Mouse (Mus musculus): ENCODE results near the gene Dydc1. TPM values are rescaled to one million over a fixed set of nuclear protein-coding genes. Genes with fewer than 3 reads are reported as not detected.
A peak's percentile ranks its signal among the peaks of the same experiment; 100 is the strongest.

Gene Dydc1
- polyA plus RNA-seq, 1 experiment from 2014 or later = not detected

DNA sequence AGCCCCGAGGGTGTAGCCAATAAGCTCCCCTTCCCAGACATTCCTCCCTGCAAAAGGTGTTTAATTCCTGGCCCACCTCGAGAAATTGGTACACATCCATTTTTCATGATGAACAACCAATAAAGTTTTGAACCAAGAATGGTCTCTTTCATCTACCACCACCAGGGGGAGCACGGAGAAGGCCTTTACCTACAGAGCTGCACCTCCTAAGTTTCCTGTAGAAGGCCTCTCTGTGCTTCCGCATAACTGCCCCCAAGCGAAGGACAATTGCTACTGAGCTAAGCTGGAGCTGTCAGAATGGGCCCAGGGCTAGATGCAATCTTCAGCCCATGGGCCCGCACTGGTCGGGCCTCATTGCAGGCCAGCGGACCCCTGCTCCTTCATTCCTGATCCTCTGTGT lies 18.1 kb downstream of the Dydc1 start:
- Histone ChIP-seq H3K9me3 (ENCODE audit: control insufficient read depth, low read length) (no peaks in the 10 kb centered on the region), H3K4me3 (ENCODE audit: low read length) (no peak overlapping the region), H3K4me2 (ENCODE audit: low read depth, low read length) (no peak overlapping the region), H3K4me1 (ENCODE audit: control insufficient read depth, insufficient read depth, low read length) (no peaks in the 10 kb centered on the region), H3K36me3 (ENCODE audit: control insufficient read depth, insufficient read depth, low read length) (no peaks in the 10 kb centered on the region), H3K9ac (ENCODE audit: low read depth, low read length) (no peak overlapping the region), H3K27me3 (replicated peaks; ENCODE audit: control insufficient read depth, insufficient read depth, low read length) (no peaks in the 10 kb centered on the region), H3K27ac (ENCODE audit: low read length) (no peak overlapping the region)
- 51% methylated on average over 8 of the region's 8 CpGs for WGBS
- no peak for ATAC-seq

DNA sequence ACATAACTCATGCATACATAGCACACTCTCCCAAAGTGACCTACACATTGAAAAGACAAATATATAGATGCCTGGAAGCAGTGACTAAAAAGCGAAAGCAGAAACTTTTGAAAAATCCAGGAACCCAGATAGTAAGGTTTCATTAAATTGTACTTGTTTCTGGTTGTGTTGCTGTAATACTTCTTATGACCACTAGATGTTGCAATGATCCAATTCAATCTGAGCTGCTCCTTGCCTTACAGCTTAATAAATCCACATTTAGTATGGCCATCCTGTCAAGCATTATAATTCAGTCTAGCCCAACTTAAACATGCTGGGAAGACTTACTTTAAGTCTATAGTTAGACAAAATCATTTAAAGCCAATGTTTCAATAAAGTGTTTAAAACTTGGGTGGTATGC lies 21.4 kb downstream of the Dydc1 start:
- H3K4me3 ChIP-seq (ENCODE audit: low read length) = no peak overlapping the region
- H3K27me3 ChIP-seq (replicated peaks; ENCODE audit: control insufficient read depth, insufficient read depth, low read length) = no peaks in the 10 kb centered on the region
- 55% methylated on average over 1 of the region's 1 CpGs for WGBS
- H3K4me1 ChIP-seq (ENCODE audit: control insufficient read depth, insufficient read depth, low read length) = no peaks in the 10 kb centered on the region
- no peak overlapping the region for H3K4me2 ChIP-seq (ENCODE audit: low read depth, low read length)
- ATAC-seq = no peak
- H3K9ac ChIP-seq (ENCODE audit: low read depth, low read length) = no peak overlapping the region
- no peaks in the 10 kb centered on the region for H3K36me3 ChIP-seq (ENCODE audit: control insufficient read depth, insufficient read depth, low read length)
- H3K9me3 ChIP-seq (ENCODE audit: control insufficient read depth, low read length) = no peaks in the 10 kb centered on the region
- H3K27ac ChIP-seq (ENCODE audit: low read length) = no peak overlapping the region

GRCm38 (mm10) chr14:41096296-41096860 lies 23.7 kb downstream of the Dydc1 start:
- ATAC-seq = no peak

GRCm38 (mm10) chr14:41098726-41099125 lies 26.0 kb downstream of the Dydc1 start:
- no peak overlapping the region for H3K4me2 ChIP-seq (ENCODE audit: low read depth, low read length)
- no peak for ATAC-seq
- H3K9ac ChIP-seq (ENCODE audit: low read depth, low read length) = no peak overlapping the region
- no peaks in the 10 kb centered on the region for H3K9me3 ChIP-seq (ENCODE audit: control insufficient read depth, low read length)
- WGBS = 88% methylated on average over 1 of the region's 1 CpGs
- no peaks in the 10 kb centered on the region for H3K36me3 ChIP-seq (ENCODE audit: control insufficient read depth, insufficient read depth, low read length)
- H3K4me1 ChIP-seq (ENCODE audit: control insufficient read depth, insufficient read depth, low read length) = no peaks in the 10 kb centered on the region
- no peak overlapping the region for H3K27ac ChIP-seq (ENCODE audit: low read length)
- H3K4me3 ChIP-seq (ENCODE audit: low read length) = no peak overlapping the region
- H3K27me3 ChIP-seq (replicated peaks; ENCODE audit: control insufficient read depth, insufficient read depth, low read length) = no peaks in the 10 kb centered on the region

More at GRCm38 (mm10) chr14:41096296-41096860, 23.7 kb downstream of the Dydc1 start:
- no peak overlapping the region for H3K27ac ChIP-seq (ENCODE audit: low read length)
- H3K36me3 ChIP-seq (ENCODE audit: control insufficient read depth, insufficient read depth, low read length) = no peaks in the 10 kb centered on the region
- no peaks in the 10 kb centered on the region for H3K9me3 ChIP-seq (ENCODE audit: control insufficient read depth, low read length)
- no peak overlapping the region for H3K4me3 ChIP-seq (ENCODE audit: low read length)
- H3K27me3 ChIP-seq (replicated peaks; ENCODE audit: control insufficient read depth, insufficient read depth, low read length) = no peaks in the 10 kb centered on the region
- no peak overlapping the region for H3K4me2 ChIP-seq (ENCODE audit: low read depth, low read length)
- no peak overlapping the region for H3K9ac ChIP-seq (ENCODE audit: low read depth, low read length)
- no peaks in the 10 kb centered on the region for H3K4me1 ChIP-seq (ENCODE audit: control insufficient read depth, insufficient read depth, low read length)
- 88% methylated on average over 3 of the region's 3 CpGs for WGBS

DNA sequence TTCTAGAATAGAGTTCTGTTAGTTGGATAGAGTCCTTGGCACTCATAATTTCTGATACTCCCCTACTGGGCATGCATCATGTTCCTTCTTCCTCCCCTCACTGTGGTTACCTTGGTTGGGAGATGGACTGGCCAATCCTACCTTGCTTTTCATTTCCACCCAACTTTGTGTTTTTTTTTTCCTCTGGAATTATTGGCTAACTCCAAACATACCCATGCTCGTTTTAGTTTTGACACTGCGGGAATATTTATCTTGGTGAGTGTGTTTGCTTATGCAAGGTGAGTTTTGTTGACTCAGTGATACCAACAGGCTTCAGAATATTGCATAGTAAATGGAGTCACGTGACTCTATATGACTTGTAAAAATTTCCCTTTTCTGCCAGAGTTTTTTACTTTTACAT lies 28.0 kb downstream of the Dydc1 start:
- no peaks in the 10 kb centered on the region for H3K36me3 ChIP-seq (ENCODE audit: control insufficient read depth, insufficient read depth, low read length)
- no peak overlapping the region for H3K4me2 ChIP-seq (ENCODE audit: low read depth, low read length)
- H3K4me3 ChIP-seq (ENCODE audit: low read length) = no peak overlapping the region
- H3K27ac ChIP-seq (ENCODE audit: low read length) = no peak overlapping the region
- WGBS = 64% methylated on average over 3 of the region's 3 CpGs
- no peak for ATAC-seq
- H3K9me3 ChIP-seq (ENCODE audit: control insufficient read depth, low read length) = no peaks in the 10 kb centered on the region
- H3K9ac ChIP-seq (ENCODE audit: low read depth, low read length) = no peak overlapping the region
- no peaks in the 10 kb centered on the region for H3K27me3 ChIP-seq (replicated peaks; ENCODE audit: control insufficient read depth, insufficient read depth, low read length)
- H3K4me1 ChIP-seq (ENCODE audit: control insufficient read depth, insufficient read depth, low read length) = no peaks in the 10 kb centered on the region

GRCm38 (mm10) chr14:41101242-41101641 lies 28.5 kb downstream of the Dydc1 start:
- Histone ChIP-seq H3K36me3 (ENCODE audit: control insufficient read depth, insufficient read depth, low read length) (no peaks in the 10 kb centered on the region), H3K27me3 (replicated peaks; ENCODE audit: control insufficient read depth, insufficient read depth, low read length) (no peaks in the 10 kb centered on the region)
- ATAC-seq = no peak

DNA sequence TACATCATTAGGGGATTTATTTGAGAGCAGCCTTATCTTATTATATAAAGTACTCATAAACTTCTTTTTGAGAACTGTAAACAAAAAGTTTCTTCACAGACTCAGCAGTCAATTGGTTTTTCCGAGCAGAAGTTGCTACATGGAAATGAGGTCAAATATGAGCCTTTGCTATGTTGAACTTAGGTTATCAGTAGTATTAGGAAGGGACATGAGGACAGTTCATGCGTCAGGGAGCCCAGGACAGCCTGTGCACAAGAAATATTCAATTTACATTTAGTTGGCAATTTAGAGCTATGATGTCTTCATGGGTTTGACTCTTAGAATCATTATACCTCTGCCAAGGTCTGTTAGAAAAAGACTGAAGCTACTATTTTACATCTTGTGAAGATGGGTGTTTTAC lies 29.6 kb downstream of the Dydc1 start:
- Histone ChIP-seq H3K27ac (ENCODE audit: low read length) (no peak overlapping the region), H3K9me3 (ENCODE audit: control insufficient read depth, low read length) (no peaks in the 10 kb centered on the region), H3K27me3 (replicated peaks; ENCODE audit: control insufficient read depth, insufficient read depth, low read length) (no peaks in the 10 kb centered on the region), H3K4me2 (ENCODE audit: low read depth, low read length) (no peak overlapping the region), H3K4me3 (ENCODE audit: low read length) (no peak overlapping the region), H3K9ac (ENCODE audit: low read depth, low read length) (no peak overlapping the region), H3K36me3 (ENCODE audit: control insufficient read depth, insufficient read depth, low read length) (no peaks in the 10 kb centered on the region), H3K4me1 (ENCODE audit: control insufficient read depth, insufficient read depth, low read length) (no peaks in the 10 kb centered on the region)
- ATAC-seq = no peak
- 56% methylated on average over 2 of the region's 2 CpGs for WGBS

More at GRCm38 (mm10) chr14:41101242-41101641, 28.5 kb downstream of the Dydc1 start:
- Histone ChIP-seq H3K9ac (ENCODE audit: low read depth, low read length) (no peak overlapping the region), H3K27ac (ENCODE audit: low read length) (no peak overlapping the region), H3K9me3 (ENCODE audit: control insufficient read depth, low read length) (no peaks in the 10 kb centered on the region), H3K4me2 (ENCODE audit: low read depth, low read length) (no peak overlapping the region), H3K4me3 (ENCODE audit: low read length) (no peak overlapping the region), H3K4me1 (ENCODE audit: control insufficient read depth, insufficient read depth, low read length) (no peaks in the 10 kb centered on the region)
- 73% methylated on average over 5 of the region's 5 CpGs for WGBS

DNA sequence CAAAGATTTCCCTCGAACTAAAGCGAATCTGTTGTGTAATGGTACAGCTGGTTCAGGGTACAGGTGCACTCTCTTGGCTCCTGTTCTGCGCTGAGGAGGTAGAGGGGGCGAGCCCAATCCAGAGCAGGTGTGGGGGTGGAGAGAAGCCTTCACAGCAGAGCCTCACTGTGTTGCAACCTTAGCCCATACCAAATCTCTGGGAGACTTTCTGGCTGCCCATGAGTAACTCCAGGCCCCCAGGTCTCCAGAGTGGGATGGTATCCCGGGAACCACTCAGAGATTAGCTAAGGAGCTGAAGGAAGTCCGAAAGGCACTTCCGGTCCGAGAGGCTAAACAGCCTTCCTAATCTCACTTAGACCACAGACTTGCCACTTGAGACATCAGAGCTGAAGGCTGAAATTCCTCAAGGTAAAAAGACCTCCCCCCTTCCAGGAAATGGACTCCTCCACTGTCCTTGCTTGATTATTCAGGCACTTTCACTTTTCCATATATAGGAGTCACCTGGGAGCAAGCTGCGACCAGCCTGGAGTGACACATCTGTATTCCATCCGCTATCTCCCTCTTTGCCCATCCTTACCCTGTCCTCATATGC lies 32.2 kb downstream of the Dydc1 start, which contains the start of gene Mat1a:
Gene Mat1a (plus strand): TSS at position 183 of the 592 bp plus-strand sequence.
- Histone ChIP-seq H3K4me1 (ENCODE audit: control insufficient read depth, insufficient read depth, low read length) (no peaks in the 10 kb centered on the region), H3K27ac (ENCODE audit: low read length) (no peak within 1 kb of the TSS), H3K27me3 (replicated peaks; ENCODE audit: control insufficient read depth, insufficient read depth, low read length) (no peaks in the 10 kb centered on the region), H3K4me2 (ENCODE audit: low read depth, low read length) (no peak within 1 kb of the TSS), H3K36me3 (ENCODE audit: control insufficient read depth, insufficient read depth, low read length) (no peaks in the 10 kb centered on the region), H3K9ac (ENCODE audit: low read depth, low read length) (no peak within 1 kb of the TSS), H3K4me3 (ENCODE audit: low read length) (no peak within 1 kb of the TSS), H3K9me3 (ENCODE audit: control insufficient read depth, low read length) (no peaks in the 10 kb centered on the region)
- 72% methylated on average over 10 of the region's 10 CpGs for WGBS
- ATAC-seq = peak; percentile 64

DNA sequence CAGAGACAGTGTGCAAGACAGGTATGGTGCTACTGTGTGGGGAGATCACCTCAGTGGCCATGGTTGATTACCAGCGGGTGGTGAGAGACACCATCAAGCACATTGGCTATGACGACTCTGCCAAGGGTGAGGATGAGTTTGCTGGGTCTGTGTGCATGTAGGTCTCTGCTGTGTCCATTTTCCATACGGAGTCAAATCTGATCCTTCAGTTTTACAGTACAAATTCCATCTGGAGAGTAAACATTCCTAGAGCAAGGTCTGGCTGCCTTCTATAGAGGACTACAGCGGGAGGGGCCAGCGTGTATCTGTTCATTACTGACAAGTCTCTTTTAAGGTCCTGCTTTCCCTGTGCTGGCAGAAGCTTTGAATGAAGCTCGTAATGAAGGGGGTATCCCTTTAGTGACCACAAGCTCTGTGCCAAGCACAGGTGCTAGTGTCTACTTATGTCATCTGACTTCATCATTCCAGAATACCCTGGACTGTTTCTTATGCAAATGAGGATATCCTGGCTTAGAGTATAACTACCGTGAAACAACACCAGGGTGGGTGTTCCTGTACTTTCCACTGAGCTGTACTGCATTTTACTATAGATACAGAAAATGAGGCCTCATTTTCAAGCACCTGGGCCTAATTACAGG lies 38.4 kb downstream of the Dydc1 start:
- no peak for ATAC-seq
- Histone ChIP-seq H3K4me1 (ENCODE audit: control insufficient read depth, insufficient read depth, low read length) (no peaks in the 10 kb centered on the region), H3K4me3 (ENCODE audit: low read length) (no peak overlapping the region), H3K4me2 (ENCODE audit: low read depth, low read length) (no peak overlapping the region), H3K27ac (ENCODE audit: low read length) (no peak overlapping the region), H3K9ac (ENCODE audit: low read depth, low read length) (no peak overlapping the region), H3K9me3 (ENCODE audit: control insufficient read depth, low read length) (no peaks in the 10 kb centered on the region), H3K27me3 (replicated peaks; ENCODE audit: control insufficient read depth, insufficient read depth, low read length) (no peaks in the 10 kb centered on the region), H3K36me3 (ENCODE audit: control insufficient read depth, insufficient read depth, low read length) (no peaks in the 10 kb centered on the region)
- 80% methylated on average over 7 of the region's 7 CpGs for WGBS
